Mouse (Mus musculus): ENCODE results near the gene Card10.

- TF ChIP-seq CTCF (IDR thresholded peaks at IDR 0.05; ENCODE audit: control insufficient read depth, insufficient read depth, insufficient read length) (no peak), USF1 (IDR thresholded peaks at IDR 0.05; ENCODE audit: low read depth) (no peak), CEBPB (IDR thresholded peaks at IDR 0.05; ENCODE audit: low read depth) (no peak), MAX (IDR thresholded peaks at IDR 0.05) (no peak)
Observed at GRCm38 (mm10) chr15:78809739-78810138, 6.9 kb upstream of the Card10 start.

Measured in C2C12 (cell line).